Mouse (Mus musculus) MEL (cell line): ENCODE measurements at regions not wholly inside any gene's neighbourhood (a gene's known extent, or its start where the extent isn't known, plus 50 kb on each side); places are given as distances from the start of the nearest gene placed in this dataset.

Experiments
- CTCF ChIP-seq, 3 experiments: IDR thresholded peaks in 2 of 3; conservative IDR thresholded peaks in 1 of 3; 2 replicates each; pipeline ENCODE4 v1.5.1; 2011 to 2012; ENCODE audit warnings: low read length in 3 of 3, low read depth in 2 of 3, mild to moderate bottlenecking in 2 of 3, improper control_type of control experiment in 1 of 3, inconsistent platforms in 1 of 3, mixed read lengths in 1 of 3, moderate library complexity in 1 of 3; ENCODE audit not compliant: control insufficient read depth in 1 of 3, insufficient read depth in 1 of 3, poor library complexity in 1 of 3, severe bottlenecking in 1 of 3
- POLR2A ChIP-seq, 2 experiments: IDR thresholded peaks; 2 replicates each; pipeline ENCODE4 v1.6.1; 2011 to 2012; ENCODE audit warnings: low read length in 2 of 2, mild to moderate bottlenecking in 2 of 2, control low read depth in 1 of 2, improper control_type of control experiment in 1 of 2, low read depth in 1 of 2, moderate library complexity in 1 of 2; ENCODE audit not compliant: control insufficient read depth in 1 of 2, insufficient read depth in 1 of 2, poor library complexity in 1 of 2
- POLR2AphosphoS5 ChIP-seq: IDR thresholded peaks from 2 replicates; pipeline ENCODE4 v1.6.1; 2012; ENCODE audit warnings: low read depth, borderline replicate concordance, mild to moderate bottlenecking, inconsistent platforms, low read length, moderate library complexity, mixed read lengths
- SMC3 ChIP-seq: IDR thresholded peaks from 2 replicates; pipeline ENCODE4 v1.6.1; 2011; ENCODE audit warnings: low read depth, low read length, improper control_type of control experiment
- TCF12 ChIP-seq: IDR thresholded peaks from 2 replicates; pipeline ENCODE4 v1.6.1; 2014; ENCODE audit warnings: low read depth, mild to moderate bottlenecking, inconsistent platforms, low read length, improper control_type of control experiment, moderate library complexity

DNA sequence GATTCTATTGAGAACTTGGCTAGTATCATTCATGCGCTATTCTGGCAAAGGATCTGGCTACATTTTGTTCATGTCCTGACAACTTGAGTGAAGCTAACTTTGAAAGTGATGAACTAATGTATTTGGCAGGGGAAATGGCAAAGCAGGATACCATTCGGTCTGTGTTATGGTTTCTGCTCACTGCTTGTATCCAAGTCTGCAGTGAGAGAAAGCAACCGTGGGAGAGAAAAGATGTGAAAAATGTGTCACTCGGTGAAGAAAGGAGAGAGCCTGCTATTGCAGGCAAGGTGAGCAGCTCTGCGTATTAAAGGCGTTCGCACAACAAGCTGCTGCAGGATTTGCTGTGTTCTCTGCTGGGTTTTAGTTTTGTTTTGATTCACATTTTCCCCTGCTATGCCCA lies 72.5 kb upstream of the Mtap start:
- TF ChIP-seq CTCF (IDR thresholded peaks at IDR 0.05 in 2 of 3, conservative IDR thresholded peaks at IDR 0.05 in 1 of 3; ENCODE audit: control insufficient read depth in 1 of 3, insufficient read depth in 1 of 3, low read depth in 2 of 3, low read length in 3 of 3, poor library complexity in 1 of 3, severe bottlenecking in 1 of 3) (no peak), SMC3 (no peak), TCF12 (no peak), POLR2AphosphoS5 (no peak), POLR2A (IDR thresholded peaks at IDR 0.05; ENCODE audit: control insufficient read depth in 1 of 2, insufficient read depth in 1 of 2, low read depth in 1 of 2, low read length in 2 of 2, poor library complexity in 1 of 2) (no peak)
